Mouse (Mus musculus) kidney, postnatal 14 days (tissue): ENCODE measurements around the gene Sugp2.

Experiments
- DNase-seq: peaks from one replicate; pipeline ENCODE4 v3.0.0; 2022; ENCODE audit warnings: mixed read lengths

Gene Sugp2

GRCm38 (mm10) chr8:70220911-70221310, 13.1 kb upstream of the Sugp2 start:
- no peak for DNase-seq

GRCm38 (mm10) chr8:70222041-70222440, 12.0 kb upstream of the Sugp2 start:
- no peak for DNase-seq

DNA sequence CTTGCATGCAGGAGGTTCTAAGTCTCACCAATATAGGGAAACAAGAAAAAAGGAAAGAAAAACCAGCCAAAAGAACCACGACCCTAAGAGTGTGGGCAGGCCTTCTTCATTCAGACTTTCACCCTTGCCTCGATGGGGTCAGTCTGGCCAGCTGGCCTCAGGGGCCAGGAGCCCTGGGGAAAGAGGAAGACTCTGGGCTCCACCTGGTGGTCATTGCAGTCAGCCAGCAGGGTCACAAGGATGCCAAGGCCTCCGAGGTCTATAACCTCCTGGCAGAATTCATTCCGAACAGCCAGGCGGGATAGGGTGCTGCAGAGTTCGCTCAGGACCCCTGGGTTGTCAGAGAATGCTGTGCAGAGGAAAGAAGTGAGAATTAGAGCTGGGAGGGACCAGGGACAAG, 10.7 kb upstream of the Sugp2 start:
- peak; percentile 79 for DNase-seq

GRCm38 (mm10) chr8:70227997-70228396, 6.0 kb upstream of the Sugp2 start:
- no peak for DNase-seq

DNA sequence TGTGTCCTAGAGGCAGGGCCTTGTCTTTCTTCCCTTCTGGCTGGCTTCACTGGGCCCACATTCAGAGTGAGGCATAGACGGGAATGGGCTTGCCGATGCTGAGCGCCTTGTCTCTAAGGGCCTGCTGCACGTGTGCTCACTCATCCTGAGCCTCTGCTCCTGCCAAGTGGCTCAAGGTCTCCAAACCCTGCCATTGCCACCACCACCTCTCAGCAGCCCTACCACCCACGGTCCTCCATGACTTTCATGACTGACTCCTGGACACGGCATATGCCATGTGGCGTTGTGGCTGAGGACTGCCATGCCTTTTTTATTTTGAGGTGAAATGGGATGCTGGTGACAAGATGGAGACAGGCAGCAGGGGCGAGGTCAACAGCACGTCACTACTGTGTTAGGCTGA, 3.2 kb upstream of the Sugp2 start:
- no peak for DNase-seq

- no peak for DNase-seq
Measured at GRCm38 (mm10) chr8:70233606-70234005, 420 bp upstream of the Sugp2 start.

GRCm38 (mm10) chr8:70234781-70235128, 729 bp downstream of the Sugp2 start:
- no peak for DNase-seq

DNA sequence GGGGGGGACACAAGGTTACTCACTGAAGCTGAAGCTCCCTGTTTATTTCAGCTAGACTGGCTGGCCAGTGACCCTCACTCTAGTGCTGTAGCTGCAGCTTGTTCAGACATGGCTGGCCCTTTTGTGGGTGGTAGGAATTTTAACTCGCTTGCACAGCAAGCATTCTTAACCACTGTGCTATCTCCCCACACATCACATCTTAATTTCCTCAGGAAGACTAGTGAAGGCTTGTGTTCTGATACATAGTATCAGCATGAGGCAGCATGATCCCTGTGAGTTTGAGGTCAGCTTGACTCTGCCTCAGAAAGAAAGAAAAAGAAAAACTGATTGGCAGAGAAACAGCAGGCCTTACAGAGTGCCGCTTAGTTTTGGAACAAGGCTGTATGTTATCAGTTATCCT, 3.8 kb downstream of the Sugp2 start:
- no peak for DNase-seq

DNA sequence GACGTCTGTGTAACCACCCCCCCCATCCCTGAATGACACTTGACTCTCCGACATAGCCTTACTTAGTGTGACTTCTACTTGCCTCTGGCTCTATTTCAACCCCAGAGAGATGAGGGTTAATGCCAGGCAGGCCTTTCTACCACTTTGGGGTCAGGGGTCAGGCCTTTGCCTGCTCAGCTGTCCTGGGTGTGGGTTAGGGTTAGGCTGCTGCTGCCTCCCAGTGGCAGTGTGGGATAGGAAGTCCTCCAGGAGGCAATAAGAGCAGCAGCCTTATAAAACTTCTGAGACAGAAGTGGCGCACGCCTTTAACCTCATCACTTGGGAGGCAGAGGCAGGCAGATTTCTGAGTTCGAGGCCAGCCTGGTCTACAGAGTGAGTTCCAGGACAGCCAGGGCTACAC, 6.6 kb downstream of the Sugp2 start:
- DNase-seq, result no peak

GRCm38 (mm10) chr8:70246622-70247021, 12.6 kb downstream of the Sugp2 start:
- no peak for DNase-seq

DNA sequence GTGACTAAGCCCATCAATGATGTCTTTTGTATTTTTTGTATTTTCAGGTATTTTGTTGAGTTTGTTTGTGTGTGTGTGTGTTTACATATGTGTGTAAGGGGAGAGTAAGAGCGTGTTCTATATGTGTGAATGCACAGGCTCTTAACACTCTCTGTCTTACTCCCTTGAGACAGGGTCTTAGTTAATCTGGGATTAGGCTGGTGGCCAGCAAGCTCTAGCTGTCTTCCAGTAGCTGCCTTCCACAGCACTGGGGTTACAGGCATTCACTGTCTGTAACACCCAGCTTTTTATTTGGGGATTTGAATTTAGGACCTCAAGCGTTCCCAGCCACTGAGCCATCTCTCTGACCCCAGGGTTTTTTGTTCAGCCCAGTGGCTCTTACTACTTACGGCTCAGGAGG, 13.8 kb downstream of the Sugp2 start:
- no peak for DNase-seq

- no peak for DNase-seq
Measured at GRCm38 (mm10) chr8:70254628-70255027, 20.6 kb downstream of the Sugp2 start.

DNA sequence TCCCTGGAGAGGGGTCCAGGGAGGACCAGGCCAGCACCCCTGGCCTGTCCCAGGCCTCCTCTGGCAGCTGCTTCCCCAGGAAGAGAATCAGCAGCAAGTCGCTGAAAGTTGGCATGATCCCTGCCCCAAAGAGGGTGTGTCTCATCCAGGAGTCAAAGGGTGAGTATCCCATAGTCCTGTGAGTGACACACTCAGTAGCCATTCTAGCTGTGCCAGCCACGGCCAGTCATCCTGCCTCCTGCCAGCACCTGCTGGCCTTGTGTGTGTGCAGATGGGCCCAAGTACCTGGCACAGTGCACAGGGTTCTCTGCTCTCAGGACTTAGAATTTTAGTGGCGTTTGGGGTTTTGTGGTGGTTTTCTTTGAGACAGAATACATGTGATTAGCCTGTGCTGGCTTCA, 23.4 kb downstream of the Sugp2 start:
- DNase-seq, result no peak

DNA sequence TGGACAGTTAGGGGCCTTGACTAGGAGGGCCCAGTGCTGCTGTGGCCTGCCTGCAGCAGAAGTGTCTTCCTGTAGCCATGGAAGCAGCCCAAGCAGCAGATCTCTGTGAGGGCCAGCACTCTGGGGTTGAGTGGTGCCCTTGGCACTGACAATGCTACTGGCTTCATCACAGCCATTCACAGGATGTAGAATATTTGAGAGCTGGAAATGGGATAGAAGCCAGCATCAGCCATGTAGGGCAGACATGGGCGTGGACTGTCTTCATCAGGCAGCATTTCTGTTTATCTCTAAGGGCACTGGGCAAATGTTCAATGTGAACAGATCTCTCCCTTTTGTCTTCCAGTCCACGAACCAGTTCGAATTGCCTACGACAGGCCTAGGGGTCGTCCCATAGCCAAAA, 24.6 kb downstream of the Sugp2 start:
- DNase-seq, result no peak

- no peak for DNase-seq
Measured at GRCm38 (mm10) chr8:70259043-70259442, 25.0 kb downstream of the Sugp2 start.

- DNase-seq, result no peak
Measured at GRCm38 (mm10) chr8:70267674-70268073, 33.6 kb downstream of the Sugp2 start.

DNA sequence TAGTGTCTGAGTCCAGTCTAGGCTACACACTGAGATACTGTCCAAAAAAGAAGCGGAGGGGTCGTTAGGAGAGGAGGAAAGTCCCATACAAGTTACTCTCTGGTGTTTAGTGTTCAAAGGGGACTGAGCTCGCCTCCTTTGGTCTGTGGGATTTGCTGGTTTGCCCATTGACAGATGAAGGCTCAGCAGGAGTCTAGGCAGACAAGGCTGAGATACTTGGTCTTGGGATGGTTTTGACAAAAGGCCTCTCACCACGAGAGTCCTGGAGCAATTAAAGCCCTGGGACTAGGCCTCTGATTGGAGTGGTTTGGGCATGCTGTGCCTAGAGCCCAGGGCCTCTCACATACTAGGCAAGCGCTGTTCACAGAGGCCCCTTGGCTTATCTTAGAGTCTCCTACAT, 34.3 kb downstream of the Sugp2 start:
- DNase-seq, result no peak

GRCm38 (mm10) chr8:70268799-70269565, 35.0 kb downstream of the Sugp2 start:
- DNase-seq, result no peak

DNA sequence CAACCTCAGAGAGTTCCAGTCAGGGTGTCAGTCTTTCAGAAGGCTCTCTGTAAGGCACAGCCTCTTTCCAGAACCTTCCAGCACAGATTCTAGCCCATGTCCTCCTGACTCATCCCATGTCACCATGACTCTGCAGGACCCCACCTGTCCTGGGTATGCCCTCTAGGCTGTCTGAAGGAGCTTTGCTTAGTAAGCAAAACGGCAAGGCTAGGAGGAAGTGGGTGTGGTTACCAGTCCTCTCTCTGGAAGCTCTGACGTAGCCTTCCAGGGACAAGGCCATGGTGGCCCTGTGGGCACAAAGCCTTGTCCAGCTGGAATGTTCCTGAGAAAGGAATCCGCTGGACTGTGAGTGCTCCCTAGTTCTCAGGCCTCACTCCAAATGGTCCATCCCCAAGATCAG, 38.9 kb downstream of the Sugp2 start:
- DNase-seq, result peak; percentile 45

DNA sequence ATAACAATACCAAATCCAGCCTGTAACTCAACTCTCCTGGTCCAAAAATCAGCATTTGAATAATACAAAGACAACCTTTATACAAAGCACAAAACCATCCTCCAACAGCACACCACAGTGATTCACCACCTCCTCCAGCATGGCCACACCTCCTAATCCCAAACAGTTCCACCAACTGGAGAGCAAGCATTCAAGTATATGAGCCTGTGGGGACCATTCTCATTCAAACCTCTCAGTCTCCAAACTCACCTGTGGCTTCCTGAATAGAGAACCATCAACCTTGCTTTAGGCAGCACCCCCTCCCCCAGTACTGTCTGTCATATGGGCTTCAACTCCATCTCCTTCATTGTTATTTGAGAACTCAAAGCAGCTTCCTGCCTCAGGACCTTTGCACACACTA, 40.3 kb downstream of the Sugp2 start:
- DNase-seq, result no peak

GRCm38 (mm10) chr8:70276476-70276875, 42.5 kb downstream of the Sugp2 start:
- peak; percentile 58 for DNase-seq

DNA sequence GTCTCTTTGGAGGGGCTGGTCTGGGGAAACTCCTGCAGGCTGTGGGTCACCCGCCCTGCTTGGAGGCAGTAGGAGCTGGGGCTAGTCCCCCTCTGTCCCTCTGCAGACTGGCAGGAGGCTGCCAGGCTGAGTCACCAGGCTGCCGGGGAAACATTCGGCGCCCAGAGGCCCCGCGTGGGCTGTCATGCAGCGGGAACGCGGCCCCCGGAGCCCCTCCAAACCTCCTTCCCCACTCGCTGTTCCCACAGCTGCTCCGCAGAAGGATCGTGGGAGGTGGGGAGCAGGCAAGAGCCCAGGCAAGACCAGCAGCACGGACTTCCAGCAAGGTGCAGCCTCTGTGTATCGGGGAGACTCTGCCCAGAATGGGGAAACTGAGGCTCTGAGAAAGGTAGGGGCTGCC, 44.1 kb downstream of the Sugp2 start:
- DNase-seq, result no peak

DNA sequence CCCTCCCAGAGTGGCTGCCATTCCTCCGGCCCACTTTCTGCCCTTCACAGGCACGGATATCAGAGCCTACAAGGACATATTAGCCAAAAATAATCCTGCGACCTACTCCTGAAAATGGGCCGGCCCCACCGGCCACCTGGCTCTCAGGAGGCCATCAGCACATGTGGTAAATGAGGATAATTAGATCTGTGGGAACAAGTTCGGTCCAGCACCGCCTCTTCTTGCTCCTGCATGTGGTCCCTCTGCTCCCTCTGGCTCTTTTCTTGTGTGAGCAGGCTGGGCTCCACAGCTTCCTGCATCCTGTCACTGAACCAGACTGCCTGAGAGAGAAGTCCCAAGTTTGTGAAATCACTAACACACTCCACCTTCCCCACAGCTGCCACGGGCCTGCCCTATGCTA, 45.2 kb downstream of the Sugp2 start:
- DNase-seq, result no peak

- DNase-seq, result no peak
Measured at GRCm38 (mm10) chr8:70281001-70281400, 47.0 kb downstream of the Sugp2 start.

- peak; percentile 94 for DNase-seq
Measured at GRCm38 (mm10) chr8:70282603-70283135, 48.6 kb downstream of the Sugp2 start, which contains the start of gene Homer3. Homer3 (plus strand) TSS chr8:70282827.
